Mouse (Mus musculus) midbrain, embryonic 11.5 days (tissue): ENCODE measurements around the gene Tspyl1. TPM values are rescaled to one million over a fixed set of nuclear protein-coding genes. Genes with fewer than 3 reads are reported as not detected.

Source experiments
- ATAC-seq: fragments of 200-750 bp; cut with Nextera tagmentation; 2 replicates; pipeline ENCODE4 v1.8.0; 2017; ENCODE audit warnings: moderate TSS enrichment, moderate library complexity; ENCODE audit not compliant: low FRiP score
- DNase-seq: peaks from one replicate; pipeline ENCODE4 v3.0.0; 2015; ENCODE audit warnings: low spot score; ENCODE audit errors: missing footprints
- H3K27ac ChIP-seq: fragments of 300-500 bp; sonication (generic); 2 replicates; pipeline ENCODE4 v1.5.1; 2014; ENCODE audit warnings: low read depth, low read length
- H3K27me3 ChIP-seq: fragments of 300-500 bp; sonication (generic); 2 replicates; pipeline ENCODE4 v1.6.1; 2014; ENCODE audit warnings: mild to moderate bottlenecking, low read length, moderate library complexity, mixed read lengths; ENCODE audit not compliant: control insufficient read depth, insufficient read depth
- H3K36me3 ChIP-seq: fragments of 300-500 bp; sonication (generic); 2 replicates; pipeline ENCODE4 v1.6.1; 2014; ENCODE audit warnings: mild to moderate bottlenecking, low read length, moderate library complexity, mixed read lengths; ENCODE audit not compliant: control insufficient read depth, insufficient read depth
- H3K4me1 ChIP-seq: fragments of 300-500 bp; sonication (generic); 2 replicates; pipeline ENCODE4 v1.6.1; 2014; ENCODE audit warnings: low read length; ENCODE audit not compliant: control insufficient read depth, insufficient read depth
- H3K4me2 ChIP-seq: fragments of 300-500 bp; sonication (generic); 2 replicates; pipeline ENCODE4 v1.6.1; 2014; ENCODE audit warnings: mild to moderate bottlenecking, moderate library complexity
- H3K4me3 ChIP-seq: fragments of 300-500 bp; sonication (generic); 2 replicates; pipeline ENCODE4 v1.5.1; 2014; ENCODE audit warnings: low read depth, low read length
- H3K9ac ChIP-seq: fragments of 300-500 bp; sonication (generic); 2 replicates; pipeline ENCODE4 v1.6.1; 2014; ENCODE audit warnings: low read length
- H3K9me3 ChIP-seq: fragments of 300-500 bp; sonication (generic); 2 replicates; pipeline ENCODE4 v1.6.1; 2016; ENCODE audit warnings: low read length; ENCODE audit not compliant: control insufficient read depth
- WGBS: fragments of 180-500 bp; shearing (Covaris S2); extraction: QIAGEN DNeasy Blood & Tissue Kit; methylation state at CpG from one replicate; pipeline ENCODE4 v1.1.7; 2014; 5-methylcytosine and 5-hydroxymethylcytosine counted together
- polyA plus RNA-seq: library from polyadenylated mRNA; unstranded; fragments of >200 nt; fragmentation: Nextera tagmentation; extraction: Ambion mirVana; gene quantifications from 2 replicates; pipeline ENCODE4 v1.2.1, GENCODE M21; 2014

Gene Tspyl1
- polyA plus RNA-seq, 1 experiment from 2014 or later = 68.8 TPM

DNA sequence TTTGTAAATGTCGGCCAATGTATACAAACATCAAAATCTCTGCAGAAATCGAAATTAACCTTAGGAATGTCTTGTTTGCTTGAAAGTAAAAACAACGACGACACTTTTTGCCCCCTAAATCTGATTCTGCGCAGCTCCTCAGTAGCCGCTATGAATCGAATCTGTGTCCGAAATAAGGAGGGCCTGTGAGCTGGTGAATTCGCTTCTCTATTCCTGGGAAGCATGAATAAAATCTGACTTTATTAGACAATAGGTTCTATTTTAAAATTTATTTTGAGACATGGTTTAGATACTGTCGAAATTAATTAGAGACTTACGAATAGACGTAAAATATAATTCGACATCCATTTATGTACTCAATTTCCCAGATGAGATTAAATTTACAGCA, 14.9 kb downstream of the Tspyl1 start:
- no peaks in the 10 kb centered on the region for H3K9me3 ChIP-seq
- DNase-seq (peak; percentile 87), ATAC-seq (peak; percentile 26; the same call in 1 of the 2 replicates)
- H3K4me3 ChIP-seq = peak overlapping the region; percentile 72
- H3K27ac ChIP-seq = peak overlapping the region; percentile 90; the same call in 1 of the 2 replicates
- no peaks in the 10 kb centered on the region for H3K36me3 ChIP-seq
- H3K4me2 ChIP-seq = peak overlapping the region; percentile 57
- H3K9ac ChIP-seq = peak overlapping the region; percentile 85; the same call in 1 of the 2 replicates
- peaks cover 21% of the 10 kb centered on the region for H3K4me1 ChIP-seq
- no peaks in the 10 kb centered on the region for H3K27me3 ChIP-seq
- WGBS = 4% methylated on average over 13 of the region's 13 CpGs

DNA sequence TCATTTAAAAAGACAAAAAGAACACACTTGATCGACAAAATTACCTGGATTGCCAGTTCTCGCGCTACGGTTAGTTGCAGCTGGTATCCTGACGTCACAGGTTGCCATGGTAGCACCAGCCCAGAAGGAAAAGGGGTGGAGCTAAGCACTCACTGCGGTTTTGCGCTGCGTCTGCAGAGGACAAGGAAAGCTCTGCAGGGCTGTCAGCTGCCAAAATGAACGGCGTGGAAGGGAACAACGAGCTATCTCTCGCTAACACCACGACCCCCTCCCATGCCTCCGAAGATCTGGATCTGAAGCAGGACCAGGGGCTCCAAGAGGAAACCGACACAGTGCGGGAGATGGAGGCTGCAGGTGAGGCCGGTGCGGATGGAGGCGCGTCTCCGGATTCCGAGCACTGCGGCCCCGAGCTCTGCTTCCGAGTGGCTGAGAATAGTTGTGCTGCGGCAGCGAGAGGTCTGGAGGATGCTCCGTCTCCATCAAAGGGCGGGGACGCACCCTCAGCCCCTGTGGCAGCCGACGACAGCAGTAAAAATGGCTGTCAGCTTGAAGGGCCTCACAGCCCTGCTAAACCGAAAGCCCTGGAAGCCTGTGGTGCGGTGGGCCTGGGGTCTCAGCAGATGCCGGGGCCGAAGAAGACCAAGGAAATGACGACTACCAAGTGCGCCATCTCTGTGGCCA, 15.4 kb downstream of the Tspyl1 start, which contains the start of gene Tspyl4:
Gene Tspyl4, plus strand, starts transcription at position 144 of the 681 bp plus-strand sequence.
- Histone ChIP-seq H3K4me1 (peaks cover 21% of the 10 kb centered on the region), H3K4me3 (peak within 1 kb of the TSS; percentile 72), H3K27ac (peak within 1 kb of the TSS; percentile 90), H3K9me3 (no peaks in the 10 kb centered on the region), H3K36me3 (no peaks in the 10 kb centered on the region), H3K9ac (peak within 1 kb of the TSS; percentile 85), H3K27me3 (no peaks in the 10 kb centered on the region), H3K4me2 (peak within 1 kb of the TSS; percentile 57)
- ATAC-seq (peak; percentile 98), DNase-seq (peak; percentile 98)
- under 1% methylated on average over 38 of the region's 38 CpGs for WGBS

DNA sequence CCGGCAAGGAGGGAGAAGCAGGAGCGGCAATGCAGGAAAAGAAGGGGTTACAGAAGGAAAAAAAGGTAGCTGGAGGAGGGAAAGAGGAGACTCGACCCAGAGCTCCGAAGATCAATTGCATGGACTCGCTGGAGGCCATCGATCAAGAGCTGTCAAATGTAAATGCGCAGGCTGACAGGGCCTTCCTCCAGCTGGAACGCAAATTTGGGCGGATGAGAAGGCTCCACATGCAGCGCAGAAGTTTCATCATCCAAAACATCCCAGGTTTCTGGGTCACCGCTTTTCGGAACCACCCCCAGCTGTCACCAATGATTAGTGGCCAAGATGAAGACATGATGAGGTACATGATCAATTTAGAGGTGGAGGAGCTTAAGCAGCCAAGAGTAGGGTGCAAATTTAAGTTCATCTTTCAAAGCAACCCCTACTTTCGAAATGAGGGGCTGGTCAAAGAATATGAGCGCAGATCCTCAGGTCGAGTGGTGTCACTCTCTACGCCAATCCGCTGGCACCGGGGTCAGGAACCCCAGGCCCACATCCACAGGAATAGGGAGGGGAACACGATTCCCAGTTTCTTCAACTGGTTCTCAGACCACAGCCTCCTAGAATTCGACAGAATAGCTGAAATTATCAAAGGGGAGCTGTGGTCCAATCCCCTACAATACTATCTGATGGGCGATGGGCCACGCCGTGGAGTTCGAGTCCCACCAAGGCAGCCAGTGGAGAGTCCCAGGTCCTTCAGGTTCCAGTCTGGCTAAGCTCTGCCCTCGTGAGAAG, 16.2 kb downstream of the Tspyl1 start:
- Histone ChIP-seq H3K27ac (peak overlapping the region; percentile 90; the same call in 1 of the 2 replicates), H3K36me3 (no peaks in the 10 kb centered on the region), H3K4me3 (peak overlapping the region; percentile 72), H3K4me1 (peaks cover 21% of the 10 kb centered on the region), H3K9me3 (no peaks in the 10 kb centered on the region), H3K9ac (peak overlapping the region; percentile 85), H3K4me2 (peak overlapping the region; percentile 57), H3K27me3 (no peaks in the 10 kb centered on the region)
- ATAC-seq (no peak; the same call in 1 of the 2 replicates), DNase-seq (no peak)
- 45% methylated on average over 25 of the region's 25 CpGs for WGBS

DNA sequence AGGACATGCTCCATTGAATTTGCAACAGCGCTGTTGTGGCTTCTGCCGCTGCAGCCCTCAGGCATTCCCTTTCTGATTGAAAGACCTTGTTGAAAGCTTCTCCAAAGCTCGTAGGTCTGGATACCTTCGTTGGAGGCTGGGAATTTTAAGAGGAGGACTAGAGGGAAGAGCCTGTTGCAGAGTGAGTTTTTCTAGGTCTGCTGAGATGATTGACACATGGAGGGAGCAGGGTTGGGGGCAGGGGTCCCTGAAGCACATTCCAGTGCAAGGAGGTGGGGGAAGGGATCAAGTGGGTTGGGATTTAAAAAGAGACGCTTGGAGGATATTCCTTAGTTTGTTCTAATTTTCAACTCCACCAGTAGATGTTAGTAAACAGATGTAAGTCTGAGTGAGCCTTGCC, 18.4 kb downstream of the Tspyl1 start:
- H3K27ac ChIP-seq = 0 out of 2 replicates have a peak overlapping the region, but pooled peaks have one; percentile 14
- WGBS = 8% methylated on average over 5 of the region's 5 CpGs

DNA sequence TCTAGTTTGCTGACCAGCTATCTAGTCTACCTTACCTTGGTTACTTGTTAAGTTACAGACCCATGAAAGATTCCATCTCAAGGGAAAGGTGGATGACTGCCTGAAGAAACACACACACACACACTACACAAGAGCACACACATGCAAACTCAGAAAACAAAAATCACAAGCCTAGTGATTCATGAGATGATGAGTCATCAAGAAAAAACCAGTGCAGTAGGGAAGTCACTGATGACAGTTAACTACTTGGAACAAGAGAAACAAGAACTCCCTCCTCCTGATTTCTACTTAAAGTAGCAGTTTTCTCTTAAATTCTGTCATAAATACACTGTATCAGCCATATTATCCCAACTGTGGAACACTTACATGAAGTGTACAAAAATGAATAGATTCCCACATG, 25.1 kb downstream of the Tspyl1 start:
- Histone ChIP-seq H3K9me3 (no peaks in the 10 kb centered on the region), H3K36me3 (no peaks in the 10 kb centered on the region), H3K27ac (no peak overlapping the region), H3K4me1 (no peaks in the 10 kb centered on the region), H3K4me3 (no peak overlapping the region), H3K9ac (no peak overlapping the region), H3K27me3 (no peaks in the 10 kb centered on the region), H3K4me2 (no peak overlapping the region)
- no peak for DNase-seq
- no peak for ATAC-seq

More for the DNA sequence above, 18.4 kb downstream of the Tspyl1 start:
- Histone ChIP-seq H3K9ac (peak overlapping the region; percentile 56), H3K4me3 (peak overlapping the region; percentile 72), H3K27me3 (no peaks in the 10 kb centered on the region), H3K9me3 (no peaks in the 10 kb centered on the region), H3K4me2 (peak overlapping the region; percentile 57), H3K4me1 (peaks cover 21% of the 10 kb centered on the region), H3K36me3 (no peaks in the 10 kb centered on the region)
- peak; percentile 92 for DNase-seq
- no peak for ATAC-seq

DNA sequence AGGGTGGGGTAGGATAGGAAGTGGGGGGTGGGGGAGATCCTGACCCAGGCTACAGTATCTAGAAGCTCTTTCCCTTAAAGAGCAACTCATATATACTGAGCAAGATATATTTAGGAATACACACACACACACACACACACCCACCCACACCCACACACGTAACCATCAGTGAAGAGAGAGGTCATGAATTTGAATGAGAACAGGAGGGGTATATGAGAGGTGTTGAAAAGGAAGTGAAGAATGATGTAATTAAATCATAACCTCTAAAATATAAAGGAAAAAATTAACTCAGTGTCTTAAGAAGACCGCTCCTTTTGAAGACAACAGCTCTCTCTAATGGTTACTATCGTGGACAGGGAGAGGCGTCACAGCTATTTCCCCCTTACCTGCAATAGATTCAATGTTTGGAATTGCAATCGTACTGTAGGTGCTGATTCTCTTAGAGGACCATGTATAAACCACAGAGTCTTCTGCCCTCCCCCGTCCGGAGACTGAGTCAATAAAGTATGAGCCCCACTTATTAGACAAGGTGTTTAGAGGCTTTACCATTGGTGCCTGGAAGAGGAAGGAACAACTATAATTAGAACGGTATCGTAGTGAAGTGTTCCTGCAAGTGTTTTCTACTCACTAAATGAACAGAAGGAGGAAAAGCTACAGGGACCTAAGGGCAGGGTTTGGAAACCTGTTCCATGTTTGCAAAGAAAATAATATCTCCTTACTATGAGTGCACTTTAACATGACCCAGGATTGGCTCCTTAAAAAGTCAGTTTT, 28.1 kb downstream of the Tspyl1 start:
- H3K4me2 ChIP-seq = no peak overlapping the region

DNA sequence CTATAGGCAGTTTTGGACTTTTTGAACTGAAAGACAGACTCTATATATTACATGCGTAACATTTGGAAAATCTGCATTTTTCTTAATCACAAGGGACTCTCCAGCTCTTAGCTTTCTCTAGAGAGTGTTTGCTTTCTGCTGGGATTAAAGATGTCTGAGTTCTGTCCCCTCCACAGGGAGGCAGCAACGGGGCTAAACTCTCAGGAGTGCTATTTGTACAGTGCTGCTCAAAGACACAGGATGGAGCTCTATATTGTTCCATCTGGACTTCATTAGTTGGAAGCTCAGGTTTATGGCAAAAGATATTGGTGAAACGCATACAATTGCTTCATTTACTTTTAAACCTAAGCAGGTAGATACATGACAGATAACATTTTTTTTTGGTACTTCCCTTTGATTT, 30.5 kb downstream of the Tspyl1 start:
- Histone ChIP-seq H3K27ac (no peak overlapping the region), H3K9me3 (no peaks in the 10 kb centered on the region), H3K36me3 (no peaks in the 10 kb centered on the region), H3K9ac (no peak overlapping the region), H3K4me1 (peaks cover 9% of the 10 kb centered on the region), H3K4me3 (no peak overlapping the region), H3K4me2 (no peak overlapping the region), H3K27me3 (no peaks in the 10 kb centered on the region)
- ATAC-seq (no peak), DNase-seq (no peak)
- WGBS = 64% methylated on average over 3 of the region's 3 CpGs

More for the DNA sequence above, 28.1 kb downstream of the Tspyl1 start:
- Histone ChIP-seq H3K27me3 (no peaks in the 10 kb centered on the region), H3K36me3 (no peaks in the 10 kb centered on the region), H3K4me3 (no peak overlapping the region), H3K4me1 (no peaks in the 10 kb centered on the region), H3K9ac (no peak overlapping the region), H3K27ac (no peak overlapping the region), H3K9me3 (no peaks in the 10 kb centered on the region)
- DNase-seq = no peak
- ATAC-seq = peak; percentile 27; the same call in 1 of the 2 replicates
- 91% methylated on average over 9 of the region's 9 CpGs for WGBS

DNA sequence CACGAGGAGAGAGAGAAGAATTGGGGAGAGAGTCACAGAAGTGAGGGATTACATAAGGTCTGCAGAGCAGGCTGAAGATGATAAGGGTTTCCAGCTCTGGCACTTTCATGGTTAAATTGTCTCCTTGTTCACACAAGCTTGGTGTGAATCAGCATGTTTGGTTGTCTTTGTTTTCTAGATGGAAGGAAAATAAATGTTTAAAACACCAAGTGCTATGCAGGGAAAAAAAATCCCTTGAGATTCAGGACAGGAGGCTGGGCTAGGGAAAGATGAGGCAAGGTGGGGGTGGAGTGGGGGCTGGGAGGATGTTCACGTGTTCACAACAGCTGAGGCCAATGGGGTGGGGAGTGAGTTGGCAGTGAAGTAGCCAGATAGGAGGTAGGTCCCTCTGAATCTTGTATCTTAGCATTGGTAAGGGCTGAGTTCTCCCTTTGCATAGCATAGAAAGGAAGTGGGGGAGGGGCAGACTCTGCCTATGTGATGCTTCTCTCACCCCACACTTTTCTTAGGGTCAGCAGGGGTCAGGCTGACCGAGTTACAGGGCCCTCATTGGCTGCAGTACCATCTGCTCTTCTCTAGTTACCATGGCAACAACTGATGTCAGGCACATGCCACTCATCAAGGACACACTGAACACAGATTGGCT, 34.7 kb downstream of the Tspyl1 start:
- Histone ChIP-seq H3K9me3 (no peaks in the 10 kb centered on the region), H3K9ac (peak overlapping the region; percentile 3; the same call in 1 of the 2 replicates), H3K36me3 (no peaks in the 10 kb centered on the region), H3K27me3 (no peaks in the 10 kb centered on the region), H3K27ac (peak overlapping the region; percentile 88), H3K4me2 (peak overlapping the region; percentile 32; the same call in 1 of the 2 replicates), H3K4me3 (no peak overlapping the region), H3K4me1 (peaks cover 9% of the 10 kb centered on the region)
- peak; percentile 97 for DNase-seq
- ATAC-seq = peak; percentile 97
- WGBS = 1% methylated on average over 3 of the region's 3 CpGs
